Mouse (Mus musculus) embryonic fibroblast, embryonic 13.5 days (primary cell): ENCODE data around the gene Hist1h2ag. TPM values are rescaled to one million over a fixed set of nuclear protein-coding genes. Genes with fewer than 3 reads are reported as not detected.
A peak's percentile ranks its signal among the peaks of the same experiment; 100 is the strongest.
"Not testable (repeated sequence)": the region's sequence is repeated elsewhere in the genome, so short reads cannot be mapped to it uniquely, and the experiment has no call there.

Source experiments
- H3K27ac ChIP-seq: 2 replicates; pipeline ENCODE4 v1.5.1; 2012; ENCODE audit warnings: low read length, control low read depth, inconsistent platforms; ENCODE audit not compliant: insufficient read depth
- H3K4me1 ChIP-seq: 2 replicates; pipeline ENCODE4 v1.6.1; 2011; ENCODE audit warnings: low read length; ENCODE audit not compliant: control insufficient read depth, insufficient read depth
- H3K4me3 ChIP-seq: 2 replicates; pipeline ENCODE4 v1.5.1; 2011; ENCODE audit warnings: mild to moderate bottlenecking, control low read depth, low read length; ENCODE audit not compliant: insufficient read depth
- CTCF ChIP-seq: IDR thresholded peaks from 2 replicates; pipeline ENCODE4 v1.5.1; 2011; ENCODE audit warnings: mild to moderate bottlenecking, control low read depth, low read length, moderate library complexity, borderline replicate concordance; ENCODE audit not compliant: insufficient read depth
- POLR2A ChIP-seq: IDR thresholded peaks from 2 replicates; pipeline ENCODE4 v1.6.1; 2011; ENCODE audit warnings: low read depth, mild to moderate bottlenecking, control low read depth, low read length, moderate library complexity
- polyA plus RNA-seq: library from polyadenylated mRNA; stranded (reverse); fragments of >200 nt; gene quantifications from 2 replicates; pipeline ENCODE4 v1.2.4, GENCODE M21; 2011; ENCODE audit warnings: low read depth; ENCODE audit not compliant: missing spikeins, insufficient read length

Hist1h2ag gene
- polyA plus RNA-seq, 1 experiment = 2.6 TPM

- TF ChIP-seq CTCF = no peak
- no peak for TF ChIP-seq POLR2A
- peaks cover 2% of the 10 kb centered on the region; the same call in 1 of the 2 replicates for H3K4me1 ChIP-seq
- no peak overlapping the region for H3K27ac ChIP-seq
- peak overlapping the region; percentile 36 for H3K4me3 ChIP-seq
These were observed 1.9 kb upstream of the Hist1h2ag start for GRCm38 (mm10) chr13:22044432-22045155.

- TF ChIP-seq POLR2A (peak; percentile 16; the same call in 1 of the 2 replicates), CTCF (no peak)
- Histone ChIP-seq H3K4me3 (peak overlapping the region; percentile 53), H3K4me1 (peaks cover 2% of the 10 kb centered on the region; the same call in 1 of the 2 replicates), H3K27ac (peak overlapping the region; percentile 46)
These were observed 1.0 kb upstream of the Hist1h2ag start for GRCm38 (mm10) chr13:22043503-22044431.

GRCm38 (mm10) chr13:22041651-22042567 lies 835 bp downstream of the Hist1h2ag start:
- Histone ChIP-seq H3K4me3 (peak overlapping the region; percentile 50), H3K27ac (peak overlapping the region; percentile 89)
- peak; percentile 71 for TF ChIP-seq POLR2A
- TF ChIP-seq CTCF = no peak

GRCm38 (mm10) chr13:22041142-22041536 lies 1.6 kb downstream of the Hist1h2ag start, which contains the start of gene Hist1h4i:
Gene Hist1h4i (minus strand): TSS chr13:22041362.
- H3K4me1 ChIP-seq = not testable (repeated sequence)
- H3K27ac ChIP-seq = peak within 1 kb of the TSS; percentile 89
- peak within 1 kb of the TSS; percentile 50 for H3K4me3 ChIP-seq
- TF ChIP-seq POLR2A = peak; percentile 97

More at GRCm38 (mm10) chr13:22041651-22042567, 835 bp downstream of the Hist1h2ag start:
- peaks cover 2% of the 10 kb centered on the region; the same call in 1 of the 2 replicates for H3K4me1 ChIP-seq

- H3K4me3 ChIP-seq = peak overlapping the region; percentile 26
- no peak for TF ChIP-seq CTCF
- TF ChIP-seq POLR2A = peak; percentile 71
- peak overlapping the region; percentile 71 for H3K27ac ChIP-seq
- H3K4me1 ChIP-seq = peaks cover 8% of the 10 kb centered on the region; the same call in 1 of the 2 replicates
These were observed 2.1 kb downstream of the Hist1h2ag start for GRCm38 (mm10) chr13:22040464-22041141.

- TF ChIP-seq POLR2A (no peak; the same call in 1 of the 2 replicates), CTCF (no peak)
- peak overlapping the region; percentile 71 for H3K27ac ChIP-seq
- H3K4me1 ChIP-seq = peaks cover 8% of the 10 kb centered on the region; the same call in 1 of the 2 replicates
- H3K4me3 ChIP-seq = peak overlapping the region; percentile 26
These were observed 2.7 kb downstream of the Hist1h2ag start for GRCm38 (mm10) chr13:22039951-22040463.

- no peak overlapping the region for H3K27ac ChIP-seq
- H3K4me1 ChIP-seq = peaks cover 6% of the 10 kb centered on the region; the same call in 1 of the 2 replicates
- H3K4me3 ChIP-seq = no peak overlapping the region
- no peak for TF ChIP-seq POLR2A
- no peak for TF ChIP-seq CTCF
These were observed 3.4 kb downstream of the Hist1h2ag start for GRCm38 (mm10) chr13:22039364-22039763.

- Histone ChIP-seq H3K4me3 (no peak overlapping the region), H3K27ac (no peak overlapping the region), H3K4me1 (peaks cover 6% of the 10 kb centered on the region; the same call in 1 of the 2 replicates)
- TF ChIP-seq CTCF (no peak), POLR2A (no peak)
These were observed 5.3 kb downstream of the Hist1h2ag start for GRCm38 (mm10) chr13:22037415-22037814.
